Mouse (Mus musculus): Measurements from ENCODE around the gene Loxl4. TPM values are rescaled to one million over a fixed set of nuclear protein-coding genes. Genes with fewer than 3 reads are reported as not detected.

Loxl4 gene
- total and polyA plus RNA-seq, 3 experiments, result 0.19 TPM; not detected in 2

DNA sequence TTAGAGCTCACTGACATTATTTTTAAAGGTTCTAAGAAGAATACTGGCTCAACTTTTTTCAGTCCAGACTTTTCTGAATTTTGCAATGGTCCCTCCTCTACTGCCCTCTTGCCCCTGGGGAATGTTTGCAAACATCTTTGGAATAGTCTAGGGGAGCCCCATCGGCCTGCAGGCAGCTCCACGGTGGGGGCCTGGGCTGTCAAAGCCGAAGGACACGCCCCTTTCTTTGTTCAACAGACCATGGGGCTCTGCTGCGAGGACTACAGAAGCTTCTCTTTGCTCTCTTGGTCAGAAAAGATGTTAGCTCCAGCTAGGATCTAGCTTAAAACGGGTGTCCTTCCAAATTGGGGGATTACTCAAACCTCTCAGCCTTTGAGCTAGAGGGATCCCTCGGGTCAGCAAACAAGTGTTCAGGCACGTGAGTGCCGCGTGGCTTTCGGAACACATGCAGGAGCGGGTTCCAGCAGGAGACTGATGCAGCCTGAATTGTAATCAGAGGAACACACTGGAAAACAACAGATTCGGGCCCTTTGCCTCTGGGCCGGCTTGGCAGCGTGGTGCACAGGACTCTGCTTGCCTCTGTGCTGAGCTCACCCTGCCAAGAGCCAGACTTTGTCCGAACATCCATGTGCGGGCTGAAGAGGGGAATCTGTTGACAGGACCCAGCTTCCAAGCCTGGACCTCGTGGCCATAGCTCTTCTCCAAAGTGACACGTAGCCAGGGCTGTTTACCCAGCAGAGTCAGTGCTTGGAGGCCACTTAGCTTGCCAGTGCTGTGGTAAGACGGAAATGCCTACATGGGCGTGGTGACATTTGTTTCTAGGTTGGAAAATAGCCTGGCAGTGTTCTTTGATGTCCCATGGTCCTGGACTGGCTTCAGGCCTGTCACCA is 47.0 kb upstream of the Loxl4 start:
- Histone ChIP-seq H3K79me2 (replicated peaks; ENCODE audit: control insufficient read depth, extremely low read depth, insufficient read depth, poor library complexity, severe bottlenecking) (no peaks in the 10 kb centered on the region), H3K36me3 (replicated peaks in 1 of 2; ENCODE audit: control insufficient read depth in 1 of 2, insufficient read depth in 1 of 2, low read length in 1 of 2) (no peaks in the 10 kb centered on the region), H3K9me3 (replicated peaks; ENCODE audit: low read length) (peaks cover 3% of the 10 kb centered on the region), H3K27me3 (replicated peaks) (peaks cover 71% of the 10 kb centered on the region), H3K4me3 (replicated peaks in 1 of 3; ENCODE audit: low read depth in 2 of 3, low read length in 2 of 3, poor library complexity in 1 of 3) (no peak overlapping the region), H3K9ac (ENCODE audit: insufficient read depth, low read depth) (no peak overlapping the region), H3K27ac (ENCODE audit: insufficient read depth, low read depth) (no peak overlapping the region), H3K4me2 (ENCODE audit: insufficient read depth, low read depth, poor library complexity, severe bottlenecking) (no peak overlapping the region), H3K4me1 (ENCODE audit: control insufficient read depth in 1 of 2, insufficient read depth in 2 of 2) (0 out of 4 replicates have a peak, but pooled peaks cover 0 to 3% of the 10 kb centered on the region in 2 experiments)
- no peak for TF ChIP-seq PAX5 (IDR thresholded peaks at IDR 0.05; ENCODE audit: low read length)
- DNase-seq (ENCODE audit: extremely low read depth), result no peak
- in situ Hi-C loops (cut with MboI; ENCODE audit: low pct_ligation_motif_present, low pct_unique_long_range_greater_than_20kb, low sequenced_read_pairs) (loop anchor here (10.0 kb wide), 1 partner anchor 345 kb away; no protein-coding TSS in a partner anchor), dilution Hi-C loops (cut with MboI; ENCODE audit: extremely low pct_ligation_motif_present, extremely low pct_unique_long_range_greater_than_20kb, low sequenced_read_pairs) (no loop called here)

DNA sequence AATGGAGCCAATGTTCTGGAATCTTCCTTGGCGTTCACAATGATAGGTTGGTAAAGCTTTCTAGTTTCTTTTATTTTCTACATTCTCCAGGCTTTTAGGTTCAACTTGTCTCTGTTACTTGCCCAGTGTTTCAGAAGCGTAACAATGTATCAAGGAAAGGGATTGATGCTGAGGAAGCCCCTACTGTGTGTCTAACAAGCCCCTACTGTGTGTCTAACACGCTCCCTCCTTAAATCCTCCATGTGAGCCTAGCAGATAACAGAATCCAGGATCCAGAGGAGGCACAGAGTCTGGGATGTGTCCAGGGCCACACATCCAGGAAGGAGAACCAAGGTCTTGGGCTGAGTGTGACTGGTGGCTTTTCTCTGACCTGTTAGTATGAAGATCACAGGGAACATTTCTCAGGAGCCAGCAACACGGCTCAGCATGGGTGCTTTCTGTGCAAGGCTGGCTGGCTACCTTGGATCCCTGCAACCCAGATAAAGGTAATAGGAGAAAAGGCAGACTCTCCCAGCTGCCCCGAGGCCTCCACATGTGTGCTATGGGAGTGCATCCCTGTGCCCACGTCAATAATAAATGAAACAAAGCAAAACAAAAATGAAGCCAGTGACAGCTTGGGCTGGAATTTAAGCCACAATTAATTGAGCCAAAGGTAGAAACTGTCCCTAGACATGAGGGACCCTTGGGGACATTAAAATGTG is 46.0 kb upstream of the Loxl4 start:
- Histone ChIP-seq H3K9ac (ENCODE audit: insufficient read depth, low read depth) (no peak overlapping the region), H3K36me3 (replicated peaks in 1 of 2; ENCODE audit: control insufficient read depth in 1 of 2, insufficient read depth in 1 of 2, low read length in 1 of 2) (no peaks in the 10 kb centered on the region), H3K27me3 (replicated peaks) (peaks cover 71% of the 10 kb centered on the region), H3K4me3 (replicated peaks in 1 of 3; ENCODE audit: low read depth in 2 of 3, low read length in 2 of 3, poor library complexity in 1 of 3) (no peak overlapping the region), H3K27ac (ENCODE audit: insufficient read depth, low read depth) (no peak overlapping the region), H3K4me1 (ENCODE audit: control insufficient read depth in 1 of 2, insufficient read depth in 2 of 2) (0 out of 4 replicates have a peak, but pooled peaks cover 0 to 3% of the 10 kb centered on the region in 2 experiments), H3K9me3 (replicated peaks; ENCODE audit: low read length) (peaks cover 3% of the 10 kb centered on the region), H3K4me2 (ENCODE audit: insufficient read depth, low read depth, poor library complexity, severe bottlenecking) (no peak overlapping the region), H3K79me2 (replicated peaks; ENCODE audit: control insufficient read depth, extremely low read depth, insufficient read depth, poor library complexity, severe bottlenecking) (no peaks in the 10 kb centered on the region)
- dilution Hi-C loops (cut with MboI; ENCODE audit: extremely low pct_ligation_motif_present, extremely low pct_unique_long_range_greater_than_20kb, low sequenced_read_pairs) (no loop called here), in situ Hi-C loops (cut with MboI; ENCODE audit: low pct_ligation_motif_present, low pct_unique_long_range_greater_than_20kb, low sequenced_read_pairs) (loop anchor here (10.0 kb wide), 1 partner anchor 344 kb away; no protein-coding TSS in a partner anchor)
- TF ChIP-seq ZKSCAN1 (IDR thresholded peaks at IDR 0.05; ENCODE audit: borderline replicate concordance, low read depth, low read length), result peak; percentile 28
- TF ChIP-seq MXI1 (IDR thresholded peaks at IDR 0.05; ENCODE audit: low read depth, low read length), result no peak
- no peak for DNase-seq (ENCODE audit: extremely low read depth)

DNA sequence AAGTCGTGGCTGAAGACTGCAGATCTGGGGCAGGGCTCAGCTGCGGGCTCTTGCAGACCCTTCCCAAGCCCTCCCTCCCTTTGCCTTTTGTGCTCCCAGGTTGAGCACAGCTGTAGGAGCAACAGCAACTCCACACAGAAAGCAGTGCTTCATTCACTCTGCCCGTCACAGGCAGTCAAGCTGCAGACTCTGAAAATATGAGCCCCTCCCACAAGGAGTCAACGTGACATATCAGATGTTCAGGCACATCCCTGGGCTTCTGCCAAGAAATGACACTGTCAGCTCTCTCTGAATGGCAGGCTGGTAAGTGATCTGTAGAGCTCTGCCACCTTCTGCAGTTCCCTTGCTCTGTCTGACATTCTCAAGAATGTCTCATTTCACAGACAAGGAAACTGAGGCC is 45.2 kb upstream of the Loxl4 start:
- DNase-seq (ENCODE audit: extremely low read depth), result no peak

More for the DNA sequence above, 45.2 kb upstream of the Loxl4 start:
- Histone ChIP-seq H3K4me3 (replicated peaks in 1 of 3; ENCODE audit: low read depth in 2 of 3, low read length in 2 of 3, poor library complexity in 1 of 3) (no peak overlapping the region), H3K9me3 (replicated peaks; ENCODE audit: low read length) (peaks cover 3% of the 10 kb centered on the region), H3K4me1 (ENCODE audit: control insufficient read depth in 1 of 2, insufficient read depth in 2 of 2) (0 out of 4 replicates have a peak, but pooled peaks cover 0 to 3% of the 10 kb centered on the region in 2 experiments), H3K4me2 (ENCODE audit: insufficient read depth, low read depth, poor library complexity, severe bottlenecking) (no peak overlapping the region), H3K27ac (ENCODE audit: insufficient read depth, low read depth) (no peak overlapping the region), H3K79me2 (replicated peaks; ENCODE audit: control insufficient read depth, extremely low read depth, insufficient read depth, poor library complexity, severe bottlenecking) (no peaks in the 10 kb centered on the region), H3K9ac (ENCODE audit: insufficient read depth, low read depth) (no peak overlapping the region), H3K36me3 (replicated peaks in 1 of 2; ENCODE audit: control insufficient read depth in 1 of 2, insufficient read depth in 1 of 2, low read length in 1 of 2) (no peaks in the 10 kb centered on the region), H3K27me3 (replicated peaks) (peaks cover 70% of the 10 kb centered on the region)
- in situ Hi-C loops (cut with MboI; ENCODE audit: low pct_ligation_motif_present, low pct_unique_long_range_greater_than_20kb, low sequenced_read_pairs) (loop anchor here (10.0 kb wide), 1 partner anchor 343 kb away; no protein-coding TSS in a partner anchor), dilution Hi-C loops (cut with MboI; ENCODE audit: extremely low pct_ligation_motif_present, extremely low pct_unique_long_range_greater_than_20kb, low sequenced_read_pairs) (no loop called here)
- TF ChIP-seq ZNF384 (IDR thresholded peaks at IDR 0.05; ENCODE audit: low read depth, low read length) (no peak), MAX (IDR thresholded peaks at IDR 0.05; ENCODE audit: low read length) (no peak), KAT2A (IDR thresholded peaks at IDR 0.05; ENCODE audit: insufficient replicate concordance, low read length) (no peak), NELFE (IDR thresholded peaks at IDR 0.05; ENCODE audit: low read depth, low read length) (no peak), CTCF (conservative IDR thresholded peaks at IDR 0.05 in 1 of 2, IDR thresholded peaks at IDR 0.05 in 1 of 2; ENCODE audit: low read depth in 2 of 2, low read length in 2 of 2) (no peak), BHLHE40 (IDR thresholded peaks at IDR 0.05; ENCODE audit: low read depth, low read length) (no peak), EP300 (IDR thresholded peaks at IDR 0.05; ENCODE audit: low read length) (no peak), NRF1 (IDR thresholded peaks at IDR 0.05; ENCODE audit: low read depth, low read length) (no peak), JUN (IDR thresholded peaks at IDR 0.05; ENCODE audit: insufficient read depth, low read depth, low read length) (no peak), RAD21 (IDR thresholded peaks at IDR 0.05; ENCODE audit: low read depth, low read length) (no peak)
